Mouse (Mus musculus) right cerebral cortex, postnatal 14 days (tissue): ENCODE results near the gene Ski.

Source experiments
- DNase-seq: peaks from one replicate; pipeline ENCODE4 v3.0.0; 2022

The Ski gene

DNA sequence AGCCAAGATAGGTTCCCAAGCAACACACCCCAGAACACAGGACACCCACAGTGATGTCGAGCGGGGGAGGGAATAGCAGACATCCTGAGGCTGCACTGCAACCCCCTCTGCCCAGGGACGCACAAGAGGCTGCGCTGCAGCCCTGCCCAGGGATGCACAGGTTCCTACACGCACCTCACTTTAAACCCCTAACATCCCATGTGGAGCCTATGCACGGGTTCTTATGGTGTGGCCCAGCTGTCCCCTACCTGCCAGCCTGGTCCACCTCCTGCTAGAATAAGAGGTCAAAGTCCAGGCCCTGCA, 8.7 kb downstream of the Ski start:
- DNase-seq, result no peak

DNA sequence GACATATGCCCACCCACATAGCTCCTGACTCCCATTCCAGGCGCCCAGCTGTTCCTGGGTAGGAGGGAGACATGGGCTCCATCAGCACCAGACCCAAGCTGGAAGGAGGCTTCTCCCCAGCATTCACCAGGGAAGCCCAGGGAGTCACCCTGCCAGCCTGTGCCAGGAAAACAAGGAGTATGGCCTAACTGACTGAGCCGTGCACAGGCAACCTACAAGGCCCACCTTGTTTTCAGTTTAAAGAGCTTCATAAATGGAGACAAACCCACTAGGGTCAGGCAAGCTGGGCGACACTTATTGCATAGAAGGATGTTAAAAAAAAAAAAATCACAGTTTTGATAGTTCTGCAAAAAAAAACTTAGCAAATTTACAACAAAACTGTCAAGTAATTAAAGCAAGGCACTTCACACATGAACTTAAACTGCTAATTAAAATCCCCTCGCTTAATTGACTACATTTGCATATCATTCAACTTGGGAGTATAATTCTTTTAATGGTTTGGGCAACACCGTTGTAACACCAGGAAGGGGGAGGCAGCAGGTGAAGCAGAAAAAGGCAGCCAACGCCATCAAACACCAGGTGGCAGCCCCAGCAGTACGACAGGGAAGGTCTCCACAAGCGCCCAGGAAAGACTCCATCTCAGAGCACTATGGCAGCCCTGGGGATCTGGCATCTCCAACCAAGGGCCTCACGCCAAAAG, 9.2 kb downstream of the Ski start:
- no peak for DNase-seq

DNA sequence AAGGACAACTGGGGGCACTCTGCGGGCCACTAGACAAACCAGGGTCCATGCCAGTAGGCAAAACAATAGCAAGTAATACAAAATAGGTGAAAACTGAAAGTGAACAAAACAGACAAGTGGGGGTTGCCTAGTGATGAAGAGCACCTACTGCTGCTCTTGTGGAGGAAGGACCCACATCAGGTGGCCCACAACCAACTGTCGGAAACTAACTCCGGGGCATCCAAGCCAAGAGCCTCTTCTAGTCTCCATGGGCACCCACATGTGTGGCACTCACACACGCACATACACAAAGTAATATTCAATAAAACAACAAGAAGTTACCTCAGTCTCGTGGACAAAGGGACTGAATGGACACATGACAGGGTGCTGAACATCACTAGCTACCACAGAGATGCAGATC, 12.9 kb downstream of the Ski start:
- DNase-seq, result no peak

DNA sequence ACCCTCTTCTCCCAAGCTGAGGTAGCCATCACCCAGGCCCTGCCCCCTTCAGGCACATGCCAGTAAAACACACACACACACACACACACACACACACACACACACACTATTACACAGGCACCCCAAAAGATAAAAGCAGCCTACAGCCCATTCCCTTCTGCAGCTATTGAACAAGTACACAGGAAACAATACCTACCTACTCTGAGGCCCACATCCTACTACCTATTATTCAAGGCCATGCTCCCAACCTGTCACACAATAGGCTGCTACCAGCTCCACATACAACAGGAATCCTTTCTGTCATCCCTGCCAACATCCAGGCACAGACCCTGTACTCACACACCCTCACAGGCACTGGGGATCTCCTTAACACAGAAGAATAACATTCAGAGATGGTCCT, 13.3 kb downstream of the Ski start:
- no peak for DNase-seq

DNA sequence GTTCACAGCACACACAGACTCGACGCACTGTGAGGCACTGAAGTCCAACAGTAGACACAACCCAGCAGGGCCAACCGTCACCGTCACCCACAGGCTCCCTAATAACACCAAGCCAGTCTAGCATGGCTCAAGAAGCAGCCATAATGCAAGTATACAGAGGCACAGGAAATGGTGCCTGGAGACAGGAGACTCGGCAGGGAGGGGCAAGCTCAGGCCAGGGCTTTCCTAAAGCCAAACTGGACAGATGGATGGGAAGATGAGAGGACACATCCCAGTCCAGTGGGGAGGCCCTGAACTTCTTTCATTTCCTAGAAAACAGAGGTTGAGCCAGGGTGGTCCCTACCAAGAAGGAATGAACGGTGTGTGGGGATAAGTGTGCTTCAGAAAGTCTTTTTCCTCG, 13.8 kb downstream of the Ski start:
- DNase-seq, result no peak

DNA sequence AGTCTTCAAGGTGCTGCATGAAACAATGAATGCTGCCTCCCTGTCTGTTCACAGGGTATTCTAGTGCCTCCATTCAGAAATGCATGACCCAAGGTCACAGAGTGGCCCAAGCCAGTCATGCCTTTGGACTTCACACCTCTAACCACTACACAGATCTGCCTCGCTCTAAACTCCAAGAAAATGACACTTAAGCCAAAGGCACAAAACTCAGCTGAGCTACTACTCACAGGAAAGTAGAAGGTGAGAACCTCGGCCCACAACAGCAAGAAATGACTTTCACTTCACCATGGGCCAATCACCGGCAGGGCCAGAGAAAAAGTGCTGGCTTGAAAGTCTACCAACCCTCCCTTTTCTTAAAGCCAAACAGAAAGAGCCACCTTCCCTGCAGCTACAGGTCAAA, 14.6 kb downstream of the Ski start:
- DNase-seq, result no peak

DNA sequence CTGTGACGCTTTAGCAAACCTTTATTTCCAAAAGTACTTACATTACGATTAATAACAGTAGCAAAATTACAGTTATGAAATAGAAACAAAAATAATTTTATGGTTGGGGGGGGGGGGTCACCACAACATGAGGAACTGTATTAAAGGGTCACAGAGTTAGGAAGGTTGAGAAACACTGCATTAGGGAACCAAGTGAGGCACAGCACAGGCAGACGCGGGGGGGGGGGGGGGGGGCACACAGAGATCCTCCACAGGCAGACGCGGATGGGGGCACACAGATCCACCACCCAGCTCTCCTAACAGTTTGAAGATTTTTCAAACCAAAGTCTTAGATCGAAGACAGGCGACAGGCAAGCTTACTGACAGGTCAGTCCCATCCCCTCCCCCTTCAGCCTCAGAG, 15.9 kb downstream of the Ski start:
- no peak for DNase-seq

DNA sequence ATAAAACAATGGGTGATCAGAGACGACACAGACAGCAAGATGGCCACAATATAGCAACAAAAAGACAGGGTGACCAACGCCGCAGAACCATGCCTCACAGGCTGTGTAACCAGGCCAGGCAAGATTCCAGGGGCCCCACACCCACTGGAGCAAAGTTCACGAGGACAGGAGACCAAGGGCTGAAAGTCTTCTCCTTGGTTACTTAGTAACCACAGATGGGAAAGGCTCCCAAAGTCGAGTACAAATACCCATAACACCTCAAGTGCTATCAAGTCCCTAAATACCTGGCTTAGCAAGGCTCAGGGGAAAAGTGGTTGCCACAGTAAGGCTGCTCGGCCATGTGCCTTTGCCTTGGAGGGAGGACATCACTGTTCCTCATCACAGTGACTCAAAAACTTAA, 16.5 kb downstream of the Ski start:
- no peak for DNase-seq

DNA sequence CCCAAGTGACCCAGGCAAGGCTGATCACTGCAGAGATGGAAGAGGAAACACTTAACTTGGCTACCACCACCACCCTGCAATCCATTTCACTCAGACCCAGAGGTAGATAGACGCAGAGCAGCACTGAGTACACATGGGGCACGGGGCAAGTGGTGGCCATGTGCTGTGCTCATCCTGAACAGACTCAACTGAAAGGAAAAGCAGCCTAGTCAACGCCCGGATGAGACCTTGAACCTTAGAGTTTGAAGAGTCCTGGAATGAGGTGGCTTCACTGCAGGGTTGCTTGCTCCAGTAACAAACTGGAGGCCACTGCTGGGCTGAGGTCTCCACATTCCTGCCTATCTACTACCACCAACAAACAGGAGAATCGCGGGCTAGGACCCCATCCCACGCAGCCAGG, 20.6 kb downstream of the Ski start:
- DNase-seq, result no peak

DNA sequence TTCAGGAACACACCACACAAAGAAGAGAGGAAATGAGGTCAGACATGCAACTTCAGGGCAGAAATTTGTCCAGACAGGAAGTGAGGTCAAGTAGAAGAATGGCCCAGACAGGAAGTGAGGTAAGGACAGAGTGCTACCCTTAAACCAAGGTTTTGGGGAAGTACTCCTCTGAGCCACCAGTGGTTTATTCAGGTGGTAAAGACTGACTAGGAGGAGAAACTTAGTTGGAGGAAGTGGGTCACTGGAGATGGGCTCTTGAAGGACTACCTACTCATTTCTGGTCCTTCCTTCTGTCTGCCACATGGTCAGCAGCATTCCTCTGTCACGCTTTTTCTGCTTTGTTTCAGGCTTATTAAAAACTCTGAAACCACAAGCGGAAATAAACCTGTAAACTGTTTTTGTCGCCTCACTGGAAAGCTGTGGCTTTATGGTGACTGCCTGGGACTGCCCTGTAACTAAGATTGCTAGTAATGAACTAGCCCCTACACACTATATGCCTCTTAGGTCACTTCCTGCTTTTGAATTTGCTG, 21.5 kb downstream of the Ski start:
- no peak for DNase-seq

DNA sequence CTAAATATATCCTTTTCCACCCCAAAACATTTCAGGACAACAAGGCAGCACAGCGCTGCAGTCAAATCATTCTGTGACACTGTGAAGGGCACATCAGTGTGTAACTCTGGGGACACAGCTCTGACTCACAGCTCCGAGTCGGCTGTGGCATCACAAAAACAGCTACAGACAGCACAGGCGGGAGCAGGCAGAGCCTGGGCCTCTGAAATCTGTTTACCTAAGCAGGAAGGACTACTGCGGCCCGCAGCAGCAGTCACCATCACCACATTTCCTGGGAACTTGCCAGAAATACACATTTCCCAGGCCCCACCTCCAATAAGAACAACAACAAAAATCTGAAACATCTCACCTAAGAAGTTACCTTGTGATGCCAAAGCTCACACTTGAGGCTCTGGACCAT, 24.7 kb downstream of the Ski start:
- DNase-seq, result no peak

DNA sequence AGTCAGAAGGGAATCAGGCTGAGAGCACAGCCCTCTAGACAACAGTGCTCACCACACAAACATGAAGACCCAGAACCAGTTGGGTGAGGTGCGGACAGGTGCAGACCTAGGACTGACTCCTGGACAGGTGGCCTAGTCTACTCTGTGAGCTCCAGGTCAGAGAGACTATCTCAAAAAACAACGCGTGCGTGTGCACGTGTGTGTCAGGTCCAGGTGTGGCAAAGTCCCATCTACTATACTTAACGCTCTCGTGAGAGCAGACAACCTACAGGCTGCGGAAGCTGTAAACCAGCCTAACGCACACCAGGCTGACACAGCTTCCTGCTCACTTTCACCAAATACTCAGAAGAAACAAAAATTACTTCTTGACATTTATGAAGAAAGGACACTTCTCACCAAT, 27.2 kb downstream of the Ski start:
- DNase-seq, result no peak

DNA sequence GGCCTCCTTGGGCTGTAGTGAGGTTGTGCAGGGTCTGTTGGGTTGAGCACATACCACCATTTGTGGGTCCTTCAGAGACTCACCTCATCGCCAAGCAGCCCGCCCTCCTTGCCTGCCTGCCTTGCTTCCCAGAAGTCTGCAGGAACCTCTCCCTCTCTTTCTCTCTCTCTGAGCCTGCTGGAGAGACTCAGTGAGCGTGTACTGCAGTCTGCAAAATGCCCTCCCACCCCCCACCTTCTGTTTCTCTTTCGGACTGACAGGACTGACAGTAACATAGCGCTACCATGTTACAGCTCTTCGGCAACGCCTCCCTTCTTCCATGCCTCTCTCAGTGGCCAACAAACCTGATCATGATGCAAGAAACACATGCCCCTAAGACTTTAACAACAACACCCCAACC, 32.1 kb downstream of the Ski start:
- DNase-seq, result no peak

DNA sequence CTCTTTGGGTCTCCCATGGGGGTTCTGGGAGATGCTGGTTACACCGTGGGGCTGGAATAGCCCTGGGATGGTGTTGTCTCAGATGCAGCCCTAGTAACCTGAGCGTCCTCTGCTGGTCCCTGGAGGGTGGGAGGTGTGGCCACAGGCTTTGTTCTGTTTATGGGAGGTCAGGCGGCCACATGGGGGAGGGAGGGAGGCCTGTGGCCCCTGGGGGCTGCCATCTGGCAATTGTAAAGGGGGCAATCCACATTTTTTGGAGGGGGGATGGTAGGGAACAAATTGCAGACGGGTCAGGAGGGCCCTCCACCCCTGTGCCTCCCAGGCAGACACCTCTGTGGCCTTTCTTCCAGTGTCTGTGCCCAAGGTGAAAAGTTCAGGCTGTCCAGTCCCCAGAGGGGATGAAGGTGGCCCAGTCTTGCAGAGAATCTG, 32.7 kb downstream of the Ski start:
- no peak for DNase-seq

DNA sequence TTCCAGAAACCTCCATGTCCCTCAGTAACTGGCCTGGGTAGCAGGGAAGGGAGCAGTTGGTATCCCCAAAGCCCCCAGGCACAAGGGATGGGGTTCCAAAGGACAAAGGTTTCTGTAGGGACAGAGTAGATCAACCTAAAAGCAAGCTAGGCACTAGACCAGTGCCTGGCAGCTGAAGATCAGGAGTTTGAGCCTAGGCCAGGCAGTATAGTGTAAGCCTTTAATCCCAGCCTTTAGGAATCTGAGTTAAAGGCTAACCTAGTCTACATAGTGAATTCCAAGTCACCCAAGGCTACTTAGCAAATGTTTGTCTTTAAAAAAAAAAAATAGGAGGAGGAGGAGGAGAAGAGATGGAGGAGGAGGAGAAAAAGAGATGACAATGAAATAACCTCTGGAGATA, 33.6 kb downstream of the Ski start:
- no peak for DNase-seq

DNA sequence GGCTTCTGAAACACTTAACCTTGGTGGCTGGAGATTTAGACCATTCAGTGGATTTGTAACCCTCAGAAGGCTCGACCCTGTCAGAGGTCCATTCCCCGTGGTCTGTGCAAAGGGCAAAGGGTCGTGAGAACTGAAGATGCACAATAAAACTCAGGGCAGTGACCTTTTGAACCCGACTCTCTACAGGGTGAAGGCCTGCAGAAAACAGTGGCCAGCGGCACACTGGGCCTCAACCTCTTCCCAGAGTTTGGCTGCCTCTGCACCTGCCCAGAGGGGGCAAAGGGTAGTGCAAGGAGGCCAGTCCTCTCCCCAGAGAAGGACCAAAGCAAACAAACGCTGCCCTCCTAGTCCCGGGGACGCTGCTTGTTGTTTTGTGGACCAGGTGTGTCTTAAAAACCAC, 34.1 kb downstream of the Ski start:
- DNase-seq, result no peak

DNA sequence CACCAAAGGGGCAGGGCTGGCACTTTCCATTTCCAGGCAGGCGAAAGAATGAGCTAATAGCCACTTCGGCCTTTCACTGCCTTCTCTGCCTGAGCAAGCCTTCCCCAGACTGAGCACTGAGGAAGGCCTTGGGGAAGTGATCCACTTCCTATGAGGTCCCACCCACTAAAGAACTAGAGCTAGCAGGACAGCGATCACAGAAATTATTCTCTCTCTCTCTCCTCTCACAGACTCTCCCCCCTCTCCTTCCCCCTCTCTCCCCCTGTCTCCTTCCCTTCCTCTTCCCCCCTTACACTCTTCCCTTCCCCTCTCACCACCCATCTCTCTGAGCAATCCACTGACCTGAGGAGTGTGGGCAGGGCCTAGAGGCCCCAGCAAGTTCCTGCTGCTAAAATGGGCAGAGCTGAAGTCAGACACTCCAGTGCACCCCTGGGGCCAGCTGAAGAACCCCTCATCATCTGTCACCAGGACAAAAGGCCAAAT, 35.2 kb downstream of the Ski start:
- DNase-seq, result no peak

DNA sequence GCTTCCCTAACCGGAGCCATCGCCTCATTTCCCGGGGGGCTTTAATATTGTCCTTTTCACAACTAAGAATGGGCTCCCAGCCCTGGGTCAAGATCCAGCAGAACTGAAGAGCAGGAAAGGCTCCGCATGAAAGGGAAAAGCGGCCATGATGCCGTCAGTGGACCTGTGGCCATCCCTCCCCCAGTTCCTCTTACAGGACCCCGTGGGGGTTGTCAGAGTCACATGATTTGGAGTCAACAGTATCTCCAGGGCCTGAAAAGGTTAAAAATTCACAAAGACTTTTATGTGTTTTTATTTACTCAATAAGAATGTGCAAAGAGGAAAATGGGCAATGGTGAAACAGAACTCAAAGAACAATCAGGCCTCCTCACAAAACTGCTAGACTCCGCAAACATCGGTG, 36.5 kb downstream of the Ski start:
- DNase-seq, result no peak

DNA sequence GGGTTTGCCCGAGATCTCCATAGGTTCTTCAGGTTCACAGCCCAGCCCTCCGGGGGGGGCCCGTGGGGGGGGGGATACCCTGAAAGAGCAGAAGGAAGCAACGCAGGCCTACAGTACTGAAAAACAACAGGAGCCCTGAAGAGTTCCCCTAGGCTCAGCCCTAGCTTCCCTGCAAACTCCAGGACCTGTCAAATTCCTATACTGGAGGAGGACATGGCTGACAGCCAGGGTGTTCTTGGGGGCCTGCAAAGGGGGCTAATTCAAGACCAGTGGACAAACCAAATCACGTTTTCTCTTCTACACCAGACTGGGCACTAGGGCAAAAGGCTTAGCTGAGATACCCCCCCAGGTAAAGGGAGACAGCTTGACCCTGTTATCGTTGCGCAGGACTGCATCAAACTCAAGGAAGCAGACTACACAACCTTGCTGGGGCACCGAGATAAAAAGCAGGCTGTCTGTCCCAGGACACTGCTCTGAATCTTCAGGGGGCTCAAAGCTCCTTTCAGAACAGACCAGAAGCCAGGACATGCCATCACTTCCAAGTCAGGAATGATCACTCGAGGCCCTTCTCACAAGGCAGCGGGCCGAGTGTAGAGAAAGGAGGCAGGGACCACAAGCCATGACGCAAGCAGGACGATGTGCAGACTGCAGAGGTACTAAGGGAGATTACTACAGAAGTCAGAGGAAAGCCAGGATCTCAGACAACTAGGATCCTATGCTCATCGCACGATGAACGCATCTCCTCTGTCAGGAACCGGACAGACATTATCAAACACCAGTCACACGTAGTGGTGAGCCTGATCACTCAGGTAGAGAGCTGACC, 37.9 kb downstream of the Ski start:
- no peak for DNase-seq

DNA sequence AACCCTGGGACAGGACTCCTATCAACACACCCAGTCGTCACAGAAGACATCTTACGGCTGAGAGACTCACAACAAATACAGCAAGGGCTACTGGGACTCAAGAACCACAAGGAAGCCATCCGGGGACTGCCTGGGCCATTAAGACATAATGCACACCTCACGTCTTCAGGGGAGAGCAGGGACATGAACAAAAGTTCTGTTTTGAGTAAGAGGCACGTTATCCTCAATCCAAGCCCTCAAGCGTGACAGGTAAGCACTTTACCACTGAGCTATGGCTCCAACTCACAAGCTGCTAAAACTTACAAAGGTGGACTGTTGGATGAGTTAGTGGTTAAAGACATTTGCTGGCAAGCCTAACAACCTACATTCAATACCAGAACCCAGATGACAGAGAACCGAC, 39.2 kb downstream of the Ski start:
- no peak for DNase-seq

DNA sequence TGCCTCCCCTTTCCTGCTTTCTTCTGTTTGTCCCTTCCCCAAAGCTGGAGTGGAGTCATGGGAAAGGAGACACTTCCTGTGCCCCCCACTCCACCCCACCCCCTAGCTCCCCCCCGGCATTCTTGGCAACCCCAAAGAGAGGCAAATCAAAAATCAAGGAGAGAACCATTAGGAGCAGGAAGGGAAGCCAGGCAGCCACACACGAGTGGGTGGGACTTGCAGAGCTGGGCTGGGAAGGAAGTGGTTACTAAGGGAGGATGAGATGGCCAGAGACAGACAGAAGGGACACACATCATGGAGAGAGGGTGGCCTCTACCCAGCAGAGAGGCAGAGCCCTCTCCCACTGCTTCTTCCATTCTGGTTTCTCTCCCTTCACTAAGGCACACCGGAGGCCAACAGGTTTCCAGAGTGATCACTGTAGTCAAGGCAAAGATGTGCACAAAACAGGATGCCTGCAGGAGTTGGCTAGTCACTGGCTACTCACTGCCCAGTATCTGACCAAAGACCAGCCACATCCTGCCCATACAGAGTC, 43.3 kb downstream of the Ski start:
- no peak for DNase-seq

DNA sequence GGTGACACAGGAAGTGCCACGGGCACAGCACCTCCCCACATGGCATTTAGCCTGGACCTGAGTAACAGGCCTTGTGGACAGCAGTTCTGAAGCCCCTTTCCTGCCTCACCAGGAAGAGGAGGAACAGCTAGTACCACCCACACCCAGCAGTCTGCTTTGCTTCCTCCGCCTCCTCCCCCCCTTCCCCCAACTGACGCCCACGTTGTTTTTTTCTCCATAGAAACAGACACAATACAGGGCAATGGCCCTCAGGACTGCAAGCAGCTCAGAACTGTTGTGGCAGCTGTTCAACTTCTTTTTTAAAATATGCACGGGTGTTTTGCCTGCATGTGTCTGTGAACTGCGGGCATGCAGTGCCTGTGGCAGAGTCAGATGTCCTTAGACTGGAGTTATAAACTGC, 44.1 kb downstream of the Ski start:
- no peak for DNase-seq

DNA sequence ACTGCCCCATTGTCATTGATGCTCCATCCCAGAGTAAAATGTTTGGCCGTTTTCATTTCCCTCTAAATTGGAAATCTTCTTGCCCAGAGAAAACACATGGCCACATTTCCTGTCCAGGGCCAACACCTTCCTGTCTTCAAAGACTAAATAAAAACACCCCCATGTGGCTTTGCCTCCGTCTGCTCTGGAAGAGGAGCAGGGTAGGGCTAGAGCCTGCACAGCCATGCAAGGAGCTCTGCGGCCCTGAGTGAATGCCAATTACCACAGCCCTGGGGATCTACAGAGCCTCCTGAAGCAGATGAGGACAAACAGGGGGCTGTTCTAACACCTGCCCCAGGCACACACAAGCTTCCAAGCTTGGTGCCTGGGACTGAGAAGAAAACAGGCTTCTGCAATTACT, 46.2 kb downstream of the Ski start:
- no peak for DNase-seq
